Mouse (Mus musculus) small intestine, adult 2 months (tissue): ENCODE results near the gene Rxra.

Experiments
- CTCF ChIP-seq: fragments of 200-500 bp; IDR thresholded peaks from 2 replicates; pipeline ENCODE4 v1.5.1; 2012; ENCODE audit warnings: low read depth, mild to moderate bottlenecking, control low read depth, inconsistent platforms, low read length, moderate library complexity, mixed read lengths; ENCODE audit not compliant: insufficient replicate concordance, insufficient read length; ENCODE audit errors: extremely low read depth
- POLR2A ChIP-seq: fragments of 200-500 bp; IDR thresholded peaks from 2 replicates; pipeline ENCODE4 v1.6.1; 2012; ENCODE audit warnings: low read depth, mild to moderate bottlenecking, control low read depth, inconsistent platforms, low read length, moderate library complexity

DNA sequence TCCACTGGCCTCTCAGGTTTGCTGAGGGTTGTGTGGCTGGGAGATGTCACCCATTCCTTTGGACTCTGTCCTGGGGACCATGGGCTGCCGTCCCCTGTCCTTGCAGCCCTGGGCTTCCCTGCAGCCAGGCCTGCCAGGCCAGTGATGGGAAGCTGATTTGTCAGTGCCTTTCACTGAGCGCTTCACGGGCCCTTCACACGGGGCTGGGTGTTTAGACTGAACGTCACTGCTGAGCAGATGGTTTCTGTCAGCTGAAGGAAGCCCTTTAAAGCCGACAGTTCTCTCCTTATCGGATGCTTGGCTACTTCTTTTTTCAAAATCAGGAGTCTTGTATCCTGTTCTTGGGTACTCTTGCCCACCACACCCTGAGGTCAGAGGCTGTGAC is 74.9 kb downstream of the Rxra start:
- TF ChIP-seq CTCF (no peak), POLR2A (no peak)
